Mouse (Mus musculus) lung, adult 2 months (tissue): ENCODE data around the gene Ccdc115.

Experiments
- CTCF ChIP-seq: fragments of 200-500 bp; IDR thresholded peaks from 2 replicates; pipeline ENCODE4 v1.5.1; 2011; ENCODE audit warnings: mild to moderate bottlenecking, low read length, control low read depth; ENCODE audit not compliant: insufficient read depth
- POLR2A ChIP-seq: fragments of 200-500 bp; IDR thresholded peaks from 2 replicates; pipeline ENCODE4 v1.6.1; 2011; ENCODE audit warnings: low read depth, mild to moderate bottlenecking, control low read depth, low read length, borderline replicate concordance; ENCODE audit errors: extremely low read depth

GRCm38 (mm10) chr1:34480801-34481200 is 41.3 kb upstream of the Ccdc115 start:
- TF ChIP-seq CTCF: no peak
- TF ChIP-seq POLR2A: no peak
